Mouse (Mus musculus) lung, postnatal 0 days (tissue): ENCODE data around the gene Oxsm.

Source experiments
- CTCF ChIP-seq: IDR thresholded peaks from 2 replicates; pipeline ENCODE4 v1.5.1; 2016; ENCODE audit warnings: antibody characterized with exemption, mild to moderate bottlenecking
- EP300 ChIP-seq: IDR thresholded peaks from 2 replicates; pipeline ENCODE4 v1.6.1; 2016; ENCODE audit warnings: antibody characterized with exemption, mild to moderate bottlenecking, control low read depth

GRCm38 (mm10) chr14:16260541-16260940 is 10.9 kb upstream of the Oxsm start:
- TF ChIP-seq CTCF (no peak), EP300 (no peak)
